Mouse (Mus musculus): ENCODE measurements around the gene Gmpr2.

The Gmpr2 gene

DNA sequence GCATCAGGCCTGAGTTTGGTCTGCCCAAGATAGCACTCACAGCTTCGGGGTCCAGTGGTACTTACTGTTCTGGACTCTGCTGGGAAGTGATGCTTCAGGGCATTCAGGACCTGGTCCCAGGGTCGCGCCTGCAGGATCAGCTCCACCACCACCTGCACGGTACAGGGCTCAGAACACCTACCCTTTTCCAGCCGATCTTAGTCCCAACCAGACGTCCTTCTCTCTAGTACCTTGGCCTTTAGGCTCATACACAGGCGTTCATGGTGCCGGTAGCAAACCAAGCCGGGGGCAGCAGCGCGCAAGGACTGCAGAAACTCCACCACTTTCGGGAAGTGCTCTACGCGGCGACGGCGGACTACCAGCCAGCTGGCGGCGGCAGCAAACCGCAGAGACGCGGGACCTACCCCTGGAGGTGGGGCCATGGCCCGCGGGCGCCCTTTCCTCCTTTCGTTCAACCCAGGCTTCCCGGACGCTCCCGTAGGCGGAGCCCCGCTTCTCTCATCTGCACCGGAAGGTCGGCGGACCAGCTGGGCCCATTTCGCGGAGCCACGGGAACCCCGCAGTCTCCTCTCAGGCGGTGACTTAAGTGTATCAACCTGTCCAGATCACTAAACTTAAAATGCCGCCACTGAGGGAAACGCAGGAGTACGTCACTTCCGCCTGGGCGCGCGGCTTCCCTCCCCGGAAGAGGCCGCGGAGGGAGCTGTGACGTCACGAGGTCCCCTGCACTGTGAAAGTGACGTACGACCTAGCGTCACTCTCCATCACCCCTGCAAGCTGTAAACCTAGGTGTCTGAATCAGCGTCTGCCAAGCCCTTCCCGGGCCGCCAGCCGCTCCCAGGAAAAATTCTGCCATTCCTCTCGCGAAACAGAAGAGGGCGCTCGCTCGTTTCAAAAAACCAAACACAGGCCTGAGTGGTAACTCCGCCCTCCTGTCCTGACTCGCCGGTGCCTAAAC, 9.7 kb downstream of the Gmpr2 start, which contains the start of gene Tinf2:
Gene Tinf2 (minus strand): TSS at position 661 of the 958 bp plus-strand sequence.
- peak; percentile 94 for DNase-seq (ENCODE audit: low read depth, low spot score)

- no peak for DNase-seq (ENCODE audit: low read depth, low spot score)
These were observed 10.4 kb downstream of the Gmpr2 start for GRCm38 (mm10) chr14:55682118-55682493.

DNA sequence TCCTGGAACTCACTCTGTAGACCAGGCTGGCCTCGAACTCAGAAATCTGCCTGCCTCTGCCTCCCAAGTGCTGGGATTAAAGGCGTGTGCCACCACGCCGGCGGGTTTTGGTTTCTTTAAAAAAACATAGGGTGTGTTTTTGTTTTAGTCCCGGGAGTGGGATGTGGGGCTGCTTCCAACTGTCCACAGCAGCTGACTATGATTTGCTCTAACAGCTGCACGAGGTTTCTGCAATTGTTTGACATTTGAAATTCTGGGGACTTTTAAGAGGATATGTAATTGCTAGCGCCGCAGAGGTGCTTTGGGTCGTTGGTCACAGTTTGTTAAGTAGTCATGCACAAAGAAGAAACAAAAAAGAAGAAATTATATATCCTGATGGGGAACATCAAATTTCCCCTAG, 17.7 kb downstream of the Gmpr2 start:
- no peak for DNase-seq (ENCODE audit: low read depth, low spot score)

- no peak for DNase-seq (ENCODE audit: low read depth, low spot score)
These were observed 25.5 kb downstream of the Gmpr2 start for GRCm38 (mm10) chr14:55697226-55697625.

GRCm38 (mm10) chr14:55701131-55701530, 29.4 kb downstream of the Gmpr2 start:
- no peak for DNase-seq (ENCODE audit: low read depth, low spot score)

DNA sequence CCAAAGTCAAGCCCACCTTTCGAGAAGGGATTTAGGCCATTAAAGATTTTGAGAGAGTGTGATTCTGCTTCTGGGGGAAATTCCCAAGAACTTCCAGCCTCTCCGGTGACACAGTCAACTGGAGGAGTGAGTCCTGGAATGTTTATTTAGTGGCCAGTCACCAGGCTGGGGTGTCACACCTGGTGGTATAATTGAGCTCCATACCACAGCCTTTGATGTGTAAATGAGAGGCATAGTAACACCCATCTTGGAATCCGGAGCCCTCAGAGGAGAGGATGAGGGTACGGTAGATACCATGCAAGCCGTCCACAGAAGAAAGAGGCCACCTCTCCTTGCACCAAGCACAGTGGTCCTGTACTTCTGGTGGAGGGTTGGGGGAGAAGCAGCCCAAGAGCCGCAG, 31.0 kb downstream of the Gmpr2 start:
- DNase-seq (ENCODE audit: low read depth, low spot score): no peak

DNA sequence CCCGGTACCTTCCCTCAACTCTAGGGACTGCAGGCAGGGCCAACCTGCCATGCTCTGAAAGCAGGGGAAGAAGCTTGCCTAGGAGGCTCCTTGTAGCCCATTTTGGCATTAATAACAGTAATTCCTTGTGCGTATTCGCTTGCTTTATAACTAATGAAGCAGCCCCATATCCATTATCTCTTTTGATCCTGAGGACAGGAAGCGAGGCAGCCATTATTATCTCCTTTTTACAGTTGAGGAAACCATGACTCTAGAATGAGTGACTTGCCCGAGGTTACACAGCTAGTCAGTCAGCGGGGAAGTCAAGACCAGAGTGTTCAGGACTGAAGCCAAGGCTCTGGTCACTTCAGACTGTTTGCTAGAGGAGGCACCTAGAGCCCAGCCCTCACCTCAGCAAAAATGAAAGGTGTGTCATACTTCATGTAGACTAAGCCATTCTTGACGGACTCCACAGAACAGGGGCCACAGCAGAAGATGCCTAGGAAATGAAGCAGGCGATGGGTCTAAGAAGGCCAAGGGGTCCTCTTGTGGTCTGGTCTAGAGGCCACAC, 34.4 kb downstream of the Gmpr2 start:
- DNase-seq (ENCODE audit: low read depth, low spot score): no peak

DNA sequence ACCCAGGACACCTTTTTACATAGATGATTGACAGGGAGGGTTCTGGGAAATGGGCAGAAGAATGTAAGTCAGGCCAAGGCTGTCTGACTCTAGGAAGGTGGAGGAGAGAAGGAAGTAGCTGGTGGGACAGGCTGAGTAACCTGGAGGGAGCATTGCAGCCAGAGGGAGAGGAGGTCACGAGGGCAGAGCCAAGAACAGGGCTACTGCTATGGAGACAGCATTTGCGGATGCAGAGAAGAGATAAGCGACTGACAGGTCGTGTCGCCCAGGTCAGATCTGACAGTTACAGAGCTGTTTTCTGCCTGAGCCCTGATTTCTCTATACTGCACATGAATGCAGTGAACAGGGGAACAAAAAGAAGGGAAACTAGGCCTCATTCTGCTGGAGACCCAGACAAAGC, 35.7 kb downstream of the Gmpr2 start:
- DNase-seq (ENCODE audit: low read depth, low spot score): no peak

- DNase-seq (ENCODE audit: low read depth, low spot score): no peak
These were observed 37.8 kb downstream of the Gmpr2 start for GRCm38 (mm10) chr14:55709509-55709908.

- DNase-seq (ENCODE audit: low read depth, low spot score): no peak
These were observed 40.0 kb downstream of the Gmpr2 start for GRCm38 (mm10) chr14:55711786-55712185.

GRCm38 (mm10) chr14:55713007-55713728, 41.4 kb downstream of the Gmpr2 start:
- DNase-seq (ENCODE audit: low read depth, low spot score): no peak

- DNase-seq (ENCODE audit: low read depth, low spot score): no peak
These were observed 42.0 kb downstream of the Gmpr2 start, which contains the start of gene Tgm1 for GRCm38 (mm10) chr14:55713729-55714122. Gene Tgm1, minus strand, starts transcription at chr14:55713926.

- DNase-seq (ENCODE audit: low read depth, low spot score): no peak
These were observed 43.2 kb downstream of the Gmpr2 start for GRCm38 (mm10) chr14:55714893-55715292.

DNA sequence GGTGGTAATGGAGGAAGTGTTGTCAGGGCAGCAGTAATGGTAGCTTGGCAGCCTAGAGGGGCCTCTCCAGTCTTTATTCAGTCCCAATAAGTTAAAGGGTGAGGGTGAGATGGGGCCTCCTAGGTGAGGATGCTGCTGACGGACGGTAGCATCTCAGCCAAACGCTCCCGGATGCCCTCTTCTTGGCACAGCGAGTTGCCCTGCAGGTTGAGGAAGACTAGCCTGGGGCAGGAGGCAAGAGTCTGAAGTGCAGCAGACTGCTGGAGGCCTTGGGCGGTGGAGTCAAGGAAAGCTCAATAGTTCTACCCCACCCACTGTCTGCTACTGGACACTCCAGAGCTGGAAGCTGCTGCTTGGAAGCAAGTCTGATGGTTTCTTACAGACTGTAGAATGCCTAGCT, 44.5 kb downstream of the Gmpr2 start:
- no peak for DNase-seq (ENCODE audit: low read depth, low spot score)

GRCm38 (mm10) chr14:55716884-55717283, 45.1 kb downstream of the Gmpr2 start:
- no peak for DNase-seq (ENCODE audit: low read depth, low spot score)

DNA sequence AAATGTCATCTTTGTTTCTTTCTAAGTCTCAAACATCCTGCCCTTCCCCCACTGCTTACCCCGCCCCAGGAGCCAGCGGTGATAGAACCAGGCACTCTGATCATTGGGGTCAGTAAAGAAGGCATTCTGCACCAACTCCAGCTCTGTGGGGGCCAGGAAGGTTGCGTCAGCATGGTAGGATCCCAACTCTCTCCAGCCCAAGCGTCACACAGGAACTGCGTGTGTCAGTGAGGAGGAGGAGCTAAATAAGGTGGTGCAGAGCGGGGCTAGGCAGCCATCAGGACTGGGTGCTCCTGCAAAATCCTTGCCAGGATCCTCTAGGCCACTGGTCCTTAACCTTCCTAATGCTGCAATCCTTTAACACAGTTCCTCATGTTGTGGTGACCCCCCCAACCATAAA, 48.0 kb downstream of the Gmpr2 start:
- DNase-seq (ENCODE audit: low read depth, low spot score): no peak

DNA sequence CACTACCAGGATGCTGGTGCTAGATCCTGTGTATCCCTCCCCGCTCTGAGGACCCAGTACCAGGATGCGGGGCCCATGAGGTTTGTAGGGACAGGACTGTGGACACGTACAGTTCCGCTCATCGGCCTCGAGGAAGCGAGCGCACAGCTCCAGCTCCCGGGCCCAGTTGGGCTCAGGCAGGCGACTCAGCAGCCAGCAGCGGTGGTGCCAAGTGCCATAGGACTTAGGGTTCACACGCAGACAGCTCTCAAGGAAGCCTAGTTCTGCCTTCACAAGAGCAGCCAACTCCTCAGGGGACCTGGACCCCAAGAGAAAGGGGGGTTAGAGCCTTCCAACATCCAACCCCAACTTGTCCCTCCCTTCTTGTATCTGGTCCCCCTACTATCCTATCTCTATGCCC, 48.9 kb downstream of the Gmpr2 start:
- DNase-seq (ENCODE audit: low read depth, low spot score): no peak

- DNase-seq (ENCODE audit: low read depth, low spot score): no peak
These were observed 49.3 kb downstream of the Gmpr2 start for GRCm38 (mm10) chr14:55721076-55721475.

DNA sequence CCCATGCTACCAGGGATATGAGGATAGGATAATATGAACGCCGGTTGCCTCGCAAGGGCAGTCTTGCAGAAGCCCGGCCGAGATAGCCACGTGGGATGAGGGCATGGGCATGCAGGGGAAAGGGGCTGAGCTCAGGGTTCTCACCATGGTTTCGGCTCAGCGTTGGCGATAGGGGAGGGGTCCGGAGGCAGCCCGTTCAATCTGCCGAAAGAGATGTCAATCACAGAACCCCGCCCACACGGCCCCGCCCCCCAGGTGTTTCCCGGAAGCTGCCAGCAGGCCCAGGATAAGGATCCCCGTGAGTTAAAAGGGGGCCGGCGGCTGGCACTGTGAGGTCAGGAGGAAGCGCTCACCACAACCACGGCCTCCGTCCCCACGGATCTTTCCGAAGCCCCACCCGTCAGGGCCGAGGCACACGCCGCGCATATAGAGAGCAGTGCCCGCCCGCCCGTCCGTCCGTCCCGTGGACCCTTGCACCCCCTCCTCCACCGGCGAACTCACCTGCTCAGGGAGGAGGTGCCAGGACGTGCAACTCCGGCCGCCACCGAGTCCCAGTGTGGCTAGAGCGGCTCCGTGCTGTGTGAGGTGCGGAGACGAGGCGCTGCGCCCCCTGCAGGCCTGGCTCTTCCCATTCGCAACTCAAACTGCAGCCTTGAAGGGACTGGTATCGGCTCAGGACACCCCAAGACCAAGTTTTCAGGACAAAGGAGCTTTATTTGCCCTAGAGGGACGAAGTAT, 50.1 kb downstream of the Gmpr2 start, which contains the start of gene Rabggta:
Gene Rabggta (minus strand): TSS at position 564 of the 738 bp plus-strand sequence.
- DNase-seq (ENCODE audit: low read depth, low spot score): peak; percentile 86

- DNase-seq (ENCODE audit: low read depth, low spot score): no peak
These were observed 50.8 kb downstream of the Gmpr2 start for GRCm38 (mm10) chr14:55722438-55722945.

GRCm38 (mm10) chr14:55723433-55723832, 51.7 kb downstream of the Gmpr2 start:
- DNase-seq (ENCODE audit: low read depth, low spot score): no peak
